Mouse (Mus musculus): Measurements from ENCODE around the gene Efhc1.

GRCm38 (mm10) chr1:20974341-20975135 is 23.1 kb downstream of the Efhc1 start:
- TF ChIP-seq TBP (conservative IDR thresholded peaks at IDR 0.05; ENCODE audit: low read depth, low read length) (no peak), EP300 (IDR thresholded peaks at IDR 0.05; ENCODE audit: low read length) (no peak), GABPA (IDR thresholded peaks at IDR 0.05; ENCODE audit: insufficient replicate concordance, low read depth, low read length) (no peak)
